Mouse (Mus musculus): ENCODE data around the gene Tmprss2.
A peak's percentile ranks its signal among the peaks of the same experiment; 100 is the strongest.

Gene Tmprss2

DNA sequence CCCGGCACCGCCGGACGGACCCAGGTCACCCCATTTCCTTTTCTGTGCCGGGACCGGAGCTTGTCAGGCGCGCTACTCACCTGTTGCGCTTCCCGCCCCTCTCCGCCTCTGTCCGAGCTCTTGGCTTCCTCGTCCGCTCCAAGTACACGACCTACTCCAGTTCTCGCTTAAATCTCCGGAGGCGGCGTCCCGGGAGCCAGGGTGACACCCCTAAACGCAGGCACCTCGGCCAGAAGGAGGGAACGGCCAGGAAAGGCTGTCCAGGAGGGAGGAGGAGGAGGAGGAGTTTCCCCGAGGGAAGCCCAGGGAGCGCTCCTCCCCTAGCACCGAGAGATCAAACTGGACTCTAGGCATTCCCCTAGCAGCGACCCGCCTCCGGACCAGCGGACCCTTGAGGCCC lies at the start of gene Tmprss2:
Tmprss2 (minus strand) TSS at position 257 of the 400 bp plus-strand sequence.
- DNase-seq: no peak

DNA sequence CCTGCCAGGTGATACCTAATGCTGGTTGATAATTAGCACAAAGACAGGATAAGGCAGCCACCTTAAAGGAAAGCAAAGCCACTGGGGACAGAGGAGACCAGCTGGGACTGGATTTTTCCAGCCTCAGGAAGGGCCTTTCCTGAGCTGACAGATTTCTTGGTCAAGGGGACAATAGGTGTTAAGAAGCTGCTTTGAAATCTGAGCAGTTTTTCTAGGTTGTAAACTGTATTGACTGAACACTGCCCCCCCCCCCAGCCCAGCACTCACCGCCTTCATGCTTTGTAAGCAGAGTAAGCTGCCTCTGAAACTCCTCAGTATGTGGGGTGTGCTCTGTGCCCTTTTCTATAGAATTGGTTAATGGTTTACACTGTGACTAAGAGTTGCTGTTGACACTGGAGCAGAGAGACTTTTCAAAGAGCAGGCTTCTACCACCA lies 48.2 kb upstream of the Tmprss2 start:
- DNase-seq: no peak

- no peak for DNase-seq
Measured at GRCm38 (mm10) chr16:97658481-97658880, 47.5 kb upstream of the Tmprss2 start.

- DNase-seq: no peak
Measured at GRCm38 (mm10) chr16:97655800-97656199, 44.8 kb upstream of the Tmprss2 start.

DNA sequence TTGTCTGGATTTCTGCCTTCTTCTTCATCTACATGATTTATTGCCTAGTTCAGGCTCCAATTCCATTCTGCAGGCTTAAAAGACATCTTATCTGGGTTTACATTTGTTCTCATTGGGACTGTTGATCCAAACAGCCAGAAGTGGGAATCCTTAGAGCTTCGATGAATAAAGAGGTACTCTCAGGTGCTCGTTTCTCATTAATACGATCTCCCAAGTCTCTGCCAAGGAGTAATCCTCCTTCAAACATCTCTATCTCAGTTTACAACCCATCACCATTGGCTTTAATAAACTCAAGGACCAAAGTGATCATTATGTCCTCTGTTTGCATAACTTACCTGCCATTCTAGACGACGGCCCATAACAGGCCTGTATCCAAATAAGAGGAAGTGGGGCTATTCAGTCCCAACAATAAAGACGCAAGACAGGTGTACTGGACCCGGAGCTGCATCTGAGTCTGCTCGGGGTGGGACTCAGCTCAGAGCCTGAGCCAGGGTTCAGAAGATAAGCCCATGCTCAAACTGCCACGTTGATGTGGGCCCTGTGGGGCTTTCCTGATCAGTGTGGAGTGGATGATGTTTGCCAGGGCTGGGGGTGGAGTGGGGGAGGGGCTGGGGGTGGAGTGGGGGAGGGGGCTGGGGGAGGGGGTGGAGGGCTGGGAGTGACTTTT lies 38.7 kb upstream of the Tmprss2 start:
- DNase-seq: no peak

DNA sequence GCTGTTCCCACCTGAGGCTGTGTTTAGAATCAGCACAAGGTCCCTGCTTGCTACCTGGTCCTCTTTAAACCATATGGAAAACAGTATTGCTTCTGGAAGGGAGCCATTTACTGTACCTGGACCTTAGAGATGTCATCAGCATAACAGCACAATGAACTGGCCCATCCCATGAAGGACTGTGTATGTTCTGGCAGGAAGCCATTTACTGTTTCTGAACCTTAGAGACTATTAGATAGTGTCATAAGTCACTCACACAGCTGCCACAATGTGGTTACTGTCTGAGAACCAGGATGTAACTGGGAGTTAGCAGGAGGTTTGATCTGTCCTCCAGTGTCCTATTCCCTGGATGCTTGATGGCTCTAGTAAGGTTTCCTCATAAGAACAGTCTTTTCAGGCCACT lies 33.7 kb upstream of the Tmprss2 start:
- DNase-seq: no peak

GRCm38 (mm10) chr16:97639630-97640029 lies 28.6 kb upstream of the Tmprss2 start:
- DNase-seq: no peak

DNA sequence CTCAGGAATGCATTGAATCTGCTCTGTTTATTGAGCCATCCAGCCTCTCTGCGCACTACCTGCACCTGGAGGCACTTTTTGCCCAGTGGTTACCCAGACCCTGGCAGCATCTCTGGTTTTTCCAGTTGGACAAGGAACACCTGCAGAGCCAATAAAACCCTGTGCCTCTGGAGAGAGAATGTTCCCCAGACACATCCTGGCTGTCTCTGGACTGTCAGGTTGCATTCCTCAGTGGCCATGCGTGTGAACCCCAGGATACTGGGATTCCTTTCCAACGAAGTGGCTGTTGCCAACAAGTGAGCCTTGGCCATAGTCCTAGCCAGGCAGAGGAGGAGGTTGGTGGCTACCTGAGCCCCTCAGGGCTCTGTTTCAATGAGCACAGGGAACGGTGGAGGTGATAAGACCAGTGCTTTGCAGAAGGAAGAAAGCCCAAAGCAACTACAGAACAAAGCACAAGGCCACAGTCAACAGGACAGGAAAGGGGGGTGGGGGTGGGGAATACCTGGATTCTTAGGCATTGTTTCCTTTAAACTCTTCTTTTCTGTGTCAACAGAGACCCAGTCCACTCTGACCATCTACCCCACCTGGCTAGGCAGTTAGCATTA lies 22.0 kb upstream of the Tmprss2 start:
- DNase-seq: no peak

DNA sequence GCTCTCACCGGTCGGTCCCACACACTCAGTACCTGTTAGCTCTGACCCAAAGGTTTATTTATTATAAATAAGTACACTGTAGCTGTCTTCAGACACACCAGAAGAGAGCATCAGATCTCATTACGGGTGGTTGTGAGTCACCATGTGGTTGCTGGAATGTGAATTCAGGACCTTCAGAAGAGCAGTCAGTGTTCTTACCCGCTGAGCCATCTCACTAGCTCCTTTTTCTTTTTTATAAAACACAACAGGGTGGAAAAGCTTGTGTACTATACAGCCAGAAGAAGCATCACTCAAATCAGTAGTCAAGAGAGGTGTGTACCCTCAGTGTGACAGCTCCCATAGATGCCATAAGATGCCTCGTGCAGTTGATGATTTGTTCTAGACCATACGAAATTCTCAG lies 12.2 kb upstream of the Tmprss2 start:
- no peak for DNase-seq

DNA sequence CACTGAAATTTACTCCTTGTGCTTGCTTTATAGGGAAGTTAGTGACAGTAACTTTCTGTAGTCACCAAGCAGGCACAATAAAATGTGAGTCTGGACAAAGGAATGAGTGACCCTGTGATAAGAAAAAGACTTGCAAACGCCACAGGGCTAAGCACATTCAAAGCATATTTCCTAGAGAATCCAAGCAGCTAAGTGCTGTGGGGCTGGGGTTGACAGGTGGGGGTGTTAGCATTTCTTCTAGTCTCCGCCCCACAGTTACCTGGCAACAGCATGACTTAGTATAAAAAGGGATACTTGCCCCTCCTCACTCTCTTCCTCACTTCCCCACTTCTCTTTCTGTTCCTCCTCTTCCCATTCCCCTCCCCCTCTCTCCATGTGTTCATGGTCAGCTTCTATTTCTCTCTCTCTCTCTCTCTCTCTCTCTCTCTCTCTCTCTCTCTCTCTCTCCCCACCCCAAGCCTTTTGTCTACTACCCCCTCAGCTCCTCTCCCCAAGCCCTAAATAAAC lies 11.4 kb upstream of the Tmprss2 start:
- no peak for DNase-seq

DNA sequence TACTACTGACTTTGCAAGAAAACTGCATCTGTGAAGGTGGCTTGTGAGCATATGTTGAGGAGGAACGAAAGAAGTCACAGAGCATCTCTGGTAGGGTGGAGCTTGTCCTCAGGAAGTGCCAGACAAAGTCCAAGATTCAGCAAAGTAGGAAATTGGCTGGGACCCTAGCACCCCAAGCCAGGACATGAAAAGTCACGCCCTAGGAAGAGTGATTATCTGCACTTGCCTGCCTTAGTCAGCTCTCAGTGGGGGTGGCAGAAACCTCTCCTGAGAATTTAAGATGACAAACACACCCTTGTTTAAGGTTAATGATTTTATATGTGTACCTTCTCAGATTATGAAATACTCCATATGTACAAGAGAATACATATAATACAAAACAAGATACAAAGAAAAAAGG lies 7.3 kb upstream of the Tmprss2 start:
- DNase-seq: no peak

DNA sequence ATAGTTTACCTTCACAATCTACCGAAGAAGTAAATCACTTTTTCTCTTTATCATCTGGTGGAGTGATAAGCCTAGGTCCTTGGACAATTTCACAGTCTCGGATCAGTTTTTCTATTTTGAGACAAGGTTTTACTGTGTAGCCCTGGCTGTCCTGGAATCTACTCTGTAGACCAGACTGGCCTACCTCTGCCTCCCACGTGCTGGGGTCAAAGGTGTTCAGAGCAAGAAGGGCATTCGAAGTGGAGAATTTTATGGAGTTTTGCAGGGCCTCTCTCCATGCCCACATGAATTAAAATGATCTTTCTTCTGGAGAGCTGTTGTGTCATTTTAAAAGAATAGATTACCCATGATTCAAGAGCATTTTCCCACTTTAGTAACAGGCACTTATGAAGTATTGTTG lies 1.0 kb upstream of the Tmprss2 start:
- DNase-seq: no peak

DNA sequence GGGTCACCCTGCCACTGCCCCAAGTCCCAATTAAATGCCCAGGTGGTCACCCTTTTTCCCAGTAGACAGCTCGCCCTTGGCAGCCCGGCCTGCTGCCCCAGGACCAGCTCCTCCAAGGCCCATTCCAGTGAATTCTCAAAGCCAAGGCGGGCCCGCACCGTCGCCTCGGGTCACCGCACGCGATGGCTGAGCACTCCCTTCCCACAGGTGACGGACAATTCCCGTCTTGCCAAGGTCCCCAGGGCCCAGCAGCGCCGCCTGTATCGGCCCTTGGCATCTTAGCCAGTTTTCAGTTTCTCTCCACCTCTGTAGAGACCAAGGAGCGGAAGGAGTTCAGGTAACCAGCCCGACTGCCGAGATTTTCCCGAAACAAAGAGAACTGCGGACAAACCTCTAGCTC lies 749 bp downstream of the Tmprss2 start:
- DNase-seq: no peak

GRCm38 (mm10) chr16:97609676-97610075 lies 1.3 kb downstream of the Tmprss2 start:
- DNase-seq: no peak

DNA sequence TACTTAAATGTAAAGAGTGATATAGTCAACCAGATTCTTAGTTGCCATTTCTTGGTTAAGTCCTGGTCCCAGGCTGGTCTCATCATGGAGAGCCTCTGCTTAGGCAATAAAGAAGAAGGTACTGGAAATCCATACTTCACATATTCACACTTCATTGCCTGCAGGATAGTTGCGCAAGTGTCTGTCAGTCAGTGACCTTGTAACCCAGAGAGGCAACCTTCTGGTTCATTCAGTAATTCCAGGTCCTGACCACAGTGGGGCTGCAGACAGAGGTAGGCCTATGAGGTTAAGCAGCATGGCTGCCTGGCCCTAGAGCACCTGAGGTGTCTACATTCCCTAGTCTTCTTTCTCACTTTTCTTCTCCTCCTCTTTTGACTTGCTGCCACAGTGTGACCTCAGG lies 3.0 kb downstream of the Tmprss2 start:
- no peak for DNase-seq

- DNase-seq: no peak
Measured at GRCm38 (mm10) chr16:97606829-97607228, 4.2 kb downstream of the Tmprss2 start.

DNA sequence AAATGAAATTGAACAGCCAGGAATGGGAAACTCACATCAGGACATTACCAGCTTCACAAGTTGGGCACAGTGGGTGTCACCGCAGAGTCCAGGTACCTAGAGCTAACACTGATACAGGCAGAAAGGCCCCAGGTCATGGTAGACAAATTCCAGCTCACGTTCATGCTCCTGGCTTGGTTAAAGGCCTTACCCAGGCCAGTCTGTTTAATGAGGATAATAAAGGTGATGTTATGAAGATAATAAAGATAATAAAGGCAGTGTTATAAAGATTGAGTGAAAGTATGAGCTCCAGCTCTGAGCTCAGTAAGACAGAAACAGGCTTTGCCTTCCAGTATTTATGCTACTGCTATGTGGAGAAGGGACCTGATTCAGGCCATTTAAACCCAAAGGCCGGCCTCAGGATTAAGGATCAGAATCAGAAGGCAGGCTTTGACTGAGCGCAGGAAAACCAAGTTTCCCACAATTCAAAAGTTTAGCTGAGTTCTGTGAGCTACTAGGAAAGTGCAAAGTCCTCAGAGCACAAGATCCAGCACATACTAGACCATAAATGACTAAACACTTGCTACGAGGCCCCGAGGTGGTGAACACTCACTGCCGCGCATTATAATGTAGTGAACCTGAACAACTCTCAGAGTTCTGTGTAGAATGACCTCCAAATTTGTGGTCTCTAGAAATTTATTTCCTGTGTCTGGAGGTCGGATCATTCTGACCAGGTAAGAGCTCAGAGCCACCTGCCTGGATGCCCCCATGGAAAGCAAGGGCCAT lies 4.9 kb downstream of the Tmprss2 start:
- DNase-seq: no peak

DNA sequence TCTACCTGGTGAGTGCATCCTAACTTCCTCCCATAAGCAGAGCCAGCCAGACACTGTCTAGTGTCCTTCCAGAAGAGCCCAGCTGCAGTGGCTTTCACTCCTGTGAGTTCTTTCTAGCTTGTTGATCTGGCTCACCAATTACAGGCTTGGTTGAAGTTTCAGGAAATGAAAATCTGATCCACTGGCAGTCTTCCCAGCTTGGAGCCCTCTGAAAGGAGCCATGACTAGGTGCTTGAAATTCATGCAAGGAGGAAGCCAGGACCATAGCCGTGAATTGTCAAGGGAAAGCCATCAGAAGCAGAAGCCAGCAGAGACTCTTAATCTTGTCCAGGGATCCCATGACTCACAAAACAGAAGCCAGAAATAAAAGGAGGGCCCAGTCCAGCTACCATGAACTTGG lies 8.7 kb downstream of the Tmprss2 start:
- DNase-seq: no peak

- DNase-seq: no peak
Measured at GRCm38 (mm10) chr16:97600591-97600990, 10.4 kb downstream of the Tmprss2 start.

DNA sequence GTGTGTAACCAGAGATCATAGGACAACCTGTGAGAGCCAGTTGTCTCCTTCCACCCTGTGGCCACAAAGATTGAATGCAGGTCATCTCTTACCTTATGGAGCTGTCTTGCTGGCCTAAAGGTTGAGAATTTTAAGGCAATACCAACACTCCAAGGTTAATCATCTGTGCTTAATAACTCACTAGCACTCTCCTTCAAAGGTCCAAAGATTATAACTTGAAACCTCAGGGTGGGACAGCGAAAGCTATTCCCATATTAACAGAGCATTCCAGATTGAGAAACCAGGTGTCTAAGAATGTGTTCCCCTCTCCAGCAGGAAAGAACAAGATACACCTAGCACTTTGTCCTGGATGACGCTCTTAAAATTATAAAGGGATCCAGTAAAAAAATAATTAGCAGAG lies 12.9 kb downstream of the Tmprss2 start:
- DNase-seq: no peak

DNA sequence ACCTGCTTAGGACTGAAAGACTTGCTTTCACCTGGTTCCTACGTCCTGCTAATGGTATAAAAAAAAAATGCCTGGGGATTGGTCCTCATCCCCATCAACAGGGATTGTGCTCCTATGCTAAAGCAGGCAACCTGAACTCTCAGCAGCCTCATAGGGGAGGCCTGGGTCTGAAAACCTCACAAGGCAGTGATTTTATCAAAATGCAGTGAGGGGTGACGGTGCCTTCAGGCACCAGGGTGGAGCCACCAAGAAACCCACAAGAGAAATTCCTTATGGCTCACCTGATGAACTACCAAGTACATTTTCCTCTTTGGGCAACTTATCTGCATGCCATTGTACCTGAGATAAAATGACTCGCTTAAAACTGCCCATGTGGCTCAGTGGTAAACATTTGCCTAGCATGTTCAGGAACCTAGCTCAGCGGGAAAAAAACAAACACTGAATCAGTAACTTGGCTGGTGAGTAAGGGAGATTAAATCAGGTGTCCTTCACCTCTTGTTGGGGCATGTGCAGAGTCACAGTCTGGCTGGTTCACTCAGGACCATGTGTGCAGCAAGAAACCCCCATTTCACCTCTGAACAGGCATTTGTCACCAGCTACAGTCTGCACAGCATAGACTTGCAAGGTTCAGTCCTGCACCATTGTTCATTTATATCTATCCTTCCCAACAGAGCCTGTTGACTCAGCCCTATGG lies 17.0 kb downstream of the Tmprss2 start:
- DNase-seq: no peak

DNA sequence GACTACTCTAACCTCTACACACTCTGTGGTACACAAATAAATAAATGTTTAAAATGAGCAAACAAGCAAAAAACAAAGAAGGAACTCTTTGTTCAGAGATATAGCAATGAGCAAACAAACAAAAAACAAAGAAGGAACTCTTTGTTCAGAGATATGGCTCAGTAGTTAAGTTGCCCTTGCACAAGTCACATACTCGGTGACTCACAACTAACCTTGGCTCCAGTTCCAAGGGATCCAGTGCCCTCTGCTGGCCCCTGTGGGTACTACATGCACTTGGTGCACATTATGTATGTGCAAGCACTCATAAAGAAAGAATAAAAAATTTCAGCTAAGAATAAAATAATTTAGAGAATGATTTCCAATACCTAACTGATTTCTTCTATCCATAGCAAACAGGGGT lies 17.9 kb downstream of the Tmprss2 start:
- peak; percentile 7 for DNase-seq

GRCm38 (mm10) chr16:97591512-97591911 lies 19.5 kb downstream of the Tmprss2 start:
- DNase-seq: no peak

All from cerebellum, adult 11 months (tissue).